Mouse (Mus musculus): Measurements from ENCODE around the gene Sik1. TPM values are rescaled to one million over a fixed set of nuclear protein-coding genes. Genes with fewer than 3 reads are reported as not detected.

The Sik1 gene
- polyA plus RNA-seq, 1 experiment: 36.8 TPM

DNA sequence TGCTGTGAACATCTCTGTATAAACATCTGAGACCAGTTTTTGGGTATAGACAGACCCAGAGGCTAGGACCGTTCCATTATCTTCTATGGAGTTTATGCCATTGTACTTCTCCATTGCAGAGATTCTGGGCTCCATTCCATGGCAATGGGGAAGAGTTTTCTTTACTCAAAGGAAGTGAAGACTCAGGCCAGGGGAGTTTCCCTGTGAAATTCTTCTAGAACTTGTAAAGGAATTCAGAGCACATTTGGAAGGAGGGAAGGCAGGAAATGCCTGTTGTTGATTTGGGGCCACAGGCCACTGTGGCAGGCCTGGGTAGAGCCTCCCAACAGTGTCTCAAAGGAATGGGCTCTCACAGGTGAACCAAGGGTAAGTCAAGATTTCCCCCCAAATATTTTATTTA, 11.7 kb downstream of the Sik1 start:
- TF ChIP-seq CTCF (IDR thresholded peaks at IDR 0.05; ENCODE audit: borderline replicate concordance, control insufficient read depth, extremely low read depth, insufficient read depth, low read length, poor library complexity) (no peak), POLR2A (IDR thresholded peaks at IDR 0.05; ENCODE audit: control insufficient read depth, extremely low read depth, insufficient read depth, low read length, poor library complexity) (no peak)
- no peaks in the 10 kb centered on the region for H3K27me3 ChIP-seq (ENCODE audit: control insufficient read depth, insufficient read depth, low read length)
- WGBS: 96% methylated on average over 1 of the region's 1 CpGs
- no peak overlapping the region for H3K27ac ChIP-seq (ENCODE audit: control insufficient read depth, insufficient read depth, low read length)
- no peak for DNase-seq
- H3K4me1 ChIP-seq (replicated peaks; ENCODE audit: control insufficient read depth, insufficient read depth, low read length): peaks cover 37% of the 10 kb centered on the region
- peaks cover 32% of the 10 kb centered on the region for H3K36me3 ChIP-seq (ENCODE audit: control insufficient read depth, insufficient read depth, low read length)
- H3K4me3 ChIP-seq (ENCODE audit: control insufficient read depth, insufficient read depth, low read length): no peak overlapping the region

DNA sequence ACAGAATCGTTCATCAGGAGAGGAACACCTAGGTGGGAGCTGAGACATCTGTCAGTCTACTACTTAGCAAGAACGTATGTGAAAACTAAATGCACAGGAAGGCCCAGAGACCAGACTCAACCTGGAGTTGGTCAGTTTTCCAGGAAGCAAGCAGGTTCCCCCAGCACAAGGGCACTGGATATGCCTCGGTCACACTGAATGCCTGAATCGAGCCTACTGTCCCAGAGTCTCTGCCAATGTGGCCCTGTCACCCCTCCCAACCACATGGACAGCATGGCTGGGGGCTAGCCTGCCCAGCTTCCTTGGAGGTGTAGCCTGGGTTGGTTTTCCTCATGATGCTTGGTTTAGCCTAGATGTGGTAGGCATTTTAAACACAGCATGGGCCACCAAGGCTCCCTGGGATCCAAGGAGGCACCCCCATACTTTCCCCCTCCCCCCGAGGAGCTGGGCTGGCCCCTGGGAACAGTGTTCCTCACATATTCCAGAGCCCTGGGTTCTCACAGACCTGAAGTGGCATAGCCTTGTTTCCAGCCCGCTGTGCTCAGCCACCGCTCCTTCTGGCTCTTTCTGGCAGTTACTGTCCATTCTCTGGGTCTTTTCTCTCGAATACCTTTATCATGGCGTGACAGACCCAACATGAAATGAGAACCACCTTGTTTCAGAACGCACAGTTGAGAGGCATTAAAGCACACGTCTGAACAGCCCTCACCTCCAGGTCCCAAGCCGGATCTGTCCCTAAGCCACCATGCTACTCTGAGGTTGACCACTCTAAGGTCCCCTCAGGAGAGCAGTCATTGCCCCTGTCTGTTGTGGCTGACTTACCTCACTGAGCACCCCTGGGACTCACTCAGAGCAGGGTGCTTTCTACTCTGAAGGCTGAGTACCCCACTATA, 12.4 kb downstream of the Sik1 start:
- no peak for DNase-seq
- WGBS: 85% methylated on average over 12 of the region's 12 CpGs
- H3K4me1 ChIP-seq (replicated peaks; ENCODE audit: control insufficient read depth, insufficient read depth, low read length): peaks cover 40% of the 10 kb centered on the region
- peaks cover 25% of the 10 kb centered on the region for H3K36me3 ChIP-seq (ENCODE audit: control insufficient read depth, insufficient read depth, low read length)
- no peak overlapping the region for H3K4me3 ChIP-seq (ENCODE audit: control insufficient read depth, insufficient read depth, low read length)
- no peaks in the 10 kb centered on the region for H3K27me3 ChIP-seq (ENCODE audit: control insufficient read depth, insufficient read depth, low read length)
- TF ChIP-seq CTCF (IDR thresholded peaks at IDR 0.05; ENCODE audit: borderline replicate concordance, control insufficient read depth, extremely low read depth, insufficient read depth, low read length, poor library complexity): no peak
- no peak for TF ChIP-seq POLR2A (IDR thresholded peaks at IDR 0.05; ENCODE audit: control insufficient read depth, extremely low read depth, insufficient read depth, low read length, poor library complexity)
- H3K27ac ChIP-seq (ENCODE audit: control insufficient read depth, insufficient read depth, low read length): peak overlapping the region; percentile 37

DNA sequence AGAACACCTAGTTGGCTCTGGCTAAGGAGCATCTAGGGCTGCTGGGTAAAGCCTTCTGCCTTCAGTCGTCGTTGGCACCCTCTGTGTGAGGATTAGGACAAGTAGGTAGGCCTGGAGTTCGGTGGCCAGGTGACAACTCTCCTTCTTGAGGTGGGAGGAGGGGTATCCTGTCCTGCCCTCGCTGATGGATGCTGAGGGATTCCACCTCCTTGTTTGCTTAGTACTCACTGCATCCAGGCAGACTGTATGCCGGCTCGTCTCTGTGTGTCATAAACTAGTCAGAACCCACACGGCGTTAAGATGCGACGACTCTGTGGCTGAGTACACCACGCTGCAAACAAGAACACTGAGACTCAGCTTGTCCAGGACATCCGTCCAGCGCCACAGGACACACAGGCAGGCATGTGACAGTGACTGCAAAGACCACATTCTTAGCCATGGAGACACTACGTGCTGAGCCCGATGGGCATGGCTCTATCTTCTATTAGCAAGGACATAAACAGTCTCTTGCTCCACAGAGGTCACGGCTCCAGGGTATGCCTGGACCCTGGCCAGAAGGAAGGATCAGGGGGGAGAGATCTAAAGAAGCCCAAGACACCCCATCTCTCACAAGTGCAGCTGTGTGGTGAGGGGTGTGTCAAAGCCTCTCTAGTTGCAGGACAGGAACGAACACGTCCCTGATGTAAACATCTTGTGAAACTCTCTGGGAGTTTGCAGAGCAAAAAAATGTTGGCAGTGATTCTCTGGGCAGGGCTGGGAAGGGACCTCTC, 13.6 kb downstream of the Sik1 start:
- Histone ChIP-seq H3K36me3 (ENCODE audit: control insufficient read depth, insufficient read depth, low read length) (peaks cover 14% of the 10 kb centered on the region), H3K4me3 (ENCODE audit: control insufficient read depth, insufficient read depth, low read length) (no peak overlapping the region), H3K4me1 (replicated peaks; ENCODE audit: control insufficient read depth, insufficient read depth, low read length) (peaks cover 41% of the 10 kb centered on the region), H3K27ac (ENCODE audit: control insufficient read depth, insufficient read depth, low read length) (peak overlapping the region; percentile 70), H3K27me3 (ENCODE audit: control insufficient read depth, insufficient read depth, low read length) (no peaks in the 10 kb centered on the region)
- TF ChIP-seq CTCF (IDR thresholded peaks at IDR 0.05; ENCODE audit: borderline replicate concordance, control insufficient read depth, extremely low read depth, insufficient read depth, low read length, poor library complexity) (no peak), POLR2A (IDR thresholded peaks at IDR 0.05; ENCODE audit: control insufficient read depth, extremely low read depth, insufficient read depth, low read length, poor library complexity) (no peak)
- WGBS: 61% methylated on average over 18 of the region's 18 CpGs
- no peak for DNase-seq

DNA sequence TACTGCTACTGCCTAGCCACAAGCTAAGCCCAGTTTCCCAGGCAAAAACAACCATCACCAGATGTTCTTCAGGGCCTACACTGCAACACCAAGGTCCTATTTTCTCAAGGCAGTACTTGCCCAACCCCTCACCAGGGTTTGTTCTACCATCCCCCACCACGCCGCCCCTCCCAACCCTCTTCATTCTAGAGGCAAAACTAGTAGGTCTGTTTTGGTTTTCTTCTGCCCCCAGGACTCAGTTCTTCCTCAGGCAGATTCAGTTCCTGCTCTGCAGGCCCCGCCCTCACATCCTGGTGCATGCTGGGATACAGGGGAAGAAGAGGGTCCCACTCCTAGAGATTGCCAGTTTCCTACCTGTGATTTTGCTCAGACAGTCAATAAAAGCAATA, 14.2 kb downstream of the Sik1 start:
- peak; percentile 69 for DNase-seq
- 19% methylated on average over 3 of the region's 3 CpGs for WGBS
- H3K4me3 ChIP-seq (ENCODE audit: control insufficient read depth, insufficient read depth, low read length): no peak overlapping the region
- H3K4me1 ChIP-seq (replicated peaks; ENCODE audit: control insufficient read depth, insufficient read depth, low read length): peaks cover 41% of the 10 kb centered on the region
- peak overlapping the region; percentile 70 for H3K27ac ChIP-seq (ENCODE audit: control insufficient read depth, insufficient read depth, low read length)
- peaks cover 8% of the 10 kb centered on the region for H3K36me3 ChIP-seq (ENCODE audit: control insufficient read depth, insufficient read depth, low read length)
- TF ChIP-seq CTCF (IDR thresholded peaks at IDR 0.05; ENCODE audit: borderline replicate concordance, control insufficient read depth, extremely low read depth, insufficient read depth, low read length, poor library complexity) (no peak), POLR2A (IDR thresholded peaks at IDR 0.05; ENCODE audit: control insufficient read depth, extremely low read depth, insufficient read depth, low read length, poor library complexity) (no peak)
- no peaks in the 10 kb centered on the region for H3K27me3 ChIP-seq (ENCODE audit: control insufficient read depth, insufficient read depth, low read length)

DNA sequence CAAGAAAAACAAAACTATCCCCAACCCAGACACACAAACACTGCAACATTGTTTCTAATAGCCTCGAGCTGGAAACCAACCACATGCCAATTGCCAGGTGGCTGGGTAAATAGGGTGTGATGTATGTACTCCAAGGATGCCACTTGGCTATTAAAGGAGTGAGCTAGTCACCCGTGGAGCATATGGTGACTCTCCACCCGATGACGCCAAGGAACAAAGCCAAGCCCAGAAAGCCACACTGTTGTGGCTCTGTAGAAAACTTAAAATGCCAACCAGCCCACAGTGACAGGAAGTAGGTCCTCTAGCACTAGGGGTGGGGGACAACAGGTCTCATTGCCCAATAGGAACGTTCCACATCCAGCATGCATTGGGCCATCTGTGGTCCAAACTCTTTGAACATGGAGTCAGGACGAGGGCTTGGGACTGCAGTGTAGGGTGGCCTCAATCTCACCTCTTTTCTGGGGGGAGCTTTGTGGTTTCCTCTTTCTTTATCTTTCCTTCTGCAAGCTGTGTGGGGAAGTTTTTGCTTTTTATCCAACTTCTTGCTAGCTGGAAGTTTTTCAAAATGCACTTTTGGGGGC, 15.1 kb downstream of the Sik1 start:
- Histone ChIP-seq H3K27ac (ENCODE audit: control insufficient read depth, insufficient read depth, low read length) (peak overlapping the region; percentile 70), H3K4me3 (ENCODE audit: control insufficient read depth, insufficient read depth, low read length) (no peak overlapping the region), H3K4me1 (replicated peaks; ENCODE audit: control insufficient read depth, insufficient read depth, low read length) (peaks cover 49% of the 10 kb centered on the region), H3K36me3 (ENCODE audit: control insufficient read depth, insufficient read depth, low read length) (0 out of 2 replicates have a peak, but pooled peaks cover 3% of the 10 kb centered on the region), H3K27me3 (ENCODE audit: control insufficient read depth, insufficient read depth, low read length) (no peaks in the 10 kb centered on the region)
- 3% methylated on average over 6 of the region's 6 CpGs for WGBS
- TF ChIP-seq POLR2A (IDR thresholded peaks at IDR 0.05; ENCODE audit: control insufficient read depth, extremely low read depth, insufficient read depth, low read length, poor library complexity) (no peak), CTCF (IDR thresholded peaks at IDR 0.05; ENCODE audit: borderline replicate concordance, control insufficient read depth, extremely low read depth, insufficient read depth, low read length, poor library complexity) (no peak)
- DNase-seq: peak; percentile 48

DNA sequence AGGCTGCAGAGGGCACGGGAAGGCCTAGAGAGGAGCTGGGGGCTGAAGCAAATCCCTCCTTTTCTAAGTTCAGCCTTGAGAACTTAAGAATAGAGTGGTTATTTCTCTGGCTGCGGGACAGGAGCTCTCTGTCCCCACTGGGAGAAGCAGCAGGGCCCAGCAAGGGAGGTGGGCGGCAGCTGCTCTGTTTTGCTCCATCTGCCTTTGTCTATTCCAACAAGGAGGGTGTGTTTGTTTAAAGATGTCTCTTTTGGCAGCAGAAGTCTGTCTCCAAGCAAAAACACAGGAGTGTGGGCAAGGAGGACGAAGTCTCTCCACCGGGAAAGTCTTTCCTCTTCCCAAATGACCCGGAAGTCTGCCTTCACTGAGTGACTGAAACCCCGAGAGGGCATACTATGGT, 18.8 kb downstream of the Sik1 start:
- Histone ChIP-seq H3K4me3 (ENCODE audit: control insufficient read depth, insufficient read depth, low read length) (no peak overlapping the region), H3K4me1 (replicated peaks; ENCODE audit: control insufficient read depth, insufficient read depth, low read length) (peaks cover 61% of the 10 kb centered on the region), H3K27ac (ENCODE audit: control insufficient read depth, insufficient read depth, low read length) (no peak overlapping the region), H3K27me3 (ENCODE audit: control insufficient read depth, insufficient read depth, low read length) (no peaks in the 10 kb centered on the region), H3K36me3 (ENCODE audit: control insufficient read depth, insufficient read depth, low read length) (no peaks in the 10 kb centered on the region)
- WGBS: 89% methylated on average over 7 of the region's 7 CpGs
- no peak for DNase-seq
- no peak for TF ChIP-seq POLR2A (IDR thresholded peaks at IDR 0.05; ENCODE audit: control insufficient read depth, extremely low read depth, insufficient read depth, low read length, poor library complexity)
- TF ChIP-seq CTCF (IDR thresholded peaks at IDR 0.05; ENCODE audit: borderline replicate concordance, control insufficient read depth, extremely low read depth, insufficient read depth, low read length, poor library complexity): no peak

Data from thymus, adult 2 months (tissue).